Mouse (Mus musculus) liver, embryonic 14.5 days (tissue): ENCODE measurements around the gene Zg16. TPM values are rescaled to one million over a fixed set of nuclear protein-coding genes. Genes with fewer than 3 reads are reported as not detected.

Experiments used
- ATAC-seq: fragments of 200-750 bp; cut with Nextera tagmentation; 2 replicates; pipeline ENCODE4 v1.8.0; 2017; ENCODE audit warnings: moderate number of reproducible peaks, mild to moderate bottlenecking, moderate library complexity; ENCODE audit not compliant: insufficient read depth
- DNase-seq, 3 experiments: peaks; one replicate each; pipeline ENCODE4 v3.0.0-alpha.2; 2012 to 2013; ENCODE audit warnings: low read depth in 3 of 3, low spot score in 3 of 3
- H3K27ac ChIP-seq: fragments of 300-500 bp; sonication (generic); 2 replicates; pipeline ENCODE4 v1.5.1; 2014; ENCODE audit warnings: moderate library complexity, mild to moderate bottlenecking, control low read depth, inconsistent platforms
- H3K27me3 ChIP-seq: fragments of 300-500 bp; sonication (generic); 2 replicates; pipeline ENCODE4 v1.6.1; 2014; ENCODE audit warnings: mild to moderate bottlenecking, low read length, moderate library complexity; ENCODE audit not compliant: control insufficient read depth, insufficient read depth
- H3K36me3 ChIP-seq: fragments of 300-500 bp; sonication (generic); replicated peaks from 2 replicates; pipeline ENCODE4 v1.6.1; 2014; ENCODE audit warnings: low read depth; ENCODE audit not compliant: control insufficient read depth, insufficient read depth
- H3K4me1 ChIP-seq, 2 experiments: fragments of 200-500 bp in 1 of 2; fragments of 300-500 bp in 1 of 2; sonication (generic) in 1 of 2; replicated peaks; 2 replicates each; pipeline ENCODE4 v1.6.1; 2012 to 2014; ENCODE audit warnings: antibody characterized with exemption in 1 of 2, inconsistent platforms in 1 of 2, low read length in 1 of 2; ENCODE audit not compliant: control insufficient read depth in 2 of 2, insufficient read depth in 2 of 2
- H3K4me2 ChIP-seq: fragments of 300-500 bp; sonication (generic); 2 replicates; pipeline ENCODE4 v1.6.1; 2014; ENCODE audit warnings: low read depth, mild to moderate bottlenecking, control low read depth, moderate library complexity
- H3K4me3 ChIP-seq, 2 experiments: fragments of 200-500 bp in 1 of 2; fragments of 300-500 bp in 1 of 2; sonication (generic) in 1 of 2; 2 replicates each; pipeline ENCODE4 v1.5.1; 2012 to 2014; ENCODE audit warnings: low read depth in 2 of 2, low read length in 2 of 2, mild to moderate bottlenecking in 2 of 2, control low read depth in 1 of 2, inconsistent platforms in 1 of 2, moderate library complexity in 1 of 2; ENCODE audit not compliant: insufficient read depth in 1 of 2
- H3K9ac ChIP-seq: fragments of 300-500 bp; sonication (generic); replicated peaks from 2 replicates; pipeline ENCODE4 v1.6.1; 2014; ENCODE audit warnings: mild to moderate bottlenecking, control low read depth, moderate library complexity
- H3K9me3 ChIP-seq: fragments of 300-500 bp; sonication (generic); 2 replicates; pipeline ENCODE4 v1.6.1; 2016; ENCODE audit warnings: low read length, mixed read lengths; ENCODE audit not compliant: control insufficient read depth
- CTCF ChIP-seq: IDR thresholded peaks from 2 replicates; pipeline ENCODE4 v1.5.1; 2016; ENCODE audit warnings: antibody characterized with exemption, low read depth, control low read depth
- EP300 ChIP-seq: IDR thresholded peaks from 2 replicates; pipeline ENCODE4 v1.6.1; 2016; ENCODE audit warnings: antibody characterized with exemption, low read depth
- WGBS: fragments of 180-500 bp; shearing (Covaris S2); extraction: QIAGEN DNeasy Blood & Tissue Kit; methylation state at CpG from one replicate; pipeline ENCODE4 v1.1.7; 2014; ENCODE audit not compliant: insufficient replicate concordance; 5-methylcytosine and 5-hydroxymethylcytosine counted together
- polyA plus RNA-seq, 2 experiments: library from polyadenylated mRNA; depleted of rRNA in 1 of 2; stranded (reverse) in 1 of 2; unstranded in 1 of 2; fragments of >200 nt; fragmentation: Nextera tagmentation in 1 of 2; extraction: Ambion mirVana in 1 of 2; gene quantifications; 2 replicates each; pipeline versions ENCODE4 v1.2.1 to v1.2.3; 2012 to 2014

The Zg16 gene
- polyA plus RNA-seq, 2 experiments = 0.08 TPM; not detected in 1

GRCm38 (mm10) chr7:127016486-127016938, 70.6 kb downstream of the Zg16 start:
- no peak for TF ChIP-seq CTCF
- TF ChIP-seq EP300 = no peak
- Histone ChIP-seq H3K4me3 (peak overlapping the region; percentile 80 to 93), H3K36me3 (peaks cover 5% of the 10 kb centered on the region), H3K27me3 (no peaks in the 10 kb centered on the region), H3K9me3 (no peaks in the 10 kb centered on the region), H3K4me1 (peaks cover 5 to 18% of the 10 kb centered on the region in 2 experiments; a peak in 3 of 4 replicates), H3K9ac (peak overlapping the region; percentile 83), H3K4me2 (peak overlapping the region; percentile 98), H3K27ac (peak overlapping the region; percentile 79)
- WGBS = under 1% methylated on average over 22 of the region's 22 CpGs
- DNase-seq (peak in 1 of 3 experiments; percentile 37), ATAC-seq (peak; percentile 67)

DNA sequence TGATC, 70.8 kb downstream of the Zg16 start, which contains the start of gene Pagr1b:
Gene Pagr1b (minus strand): TSS at position 4 of the 5 bp plus-strand sequence.
- no peak for DNase-seq
- H3K9me3 ChIP-seq = no peaks in the 10 kb centered on the region
- H3K9ac ChIP-seq = peak within 1 kb of the TSS; percentile 83
- H3K27ac ChIP-seq = peak within 1 kb of the TSS; percentile 79
- H3K4me3 ChIP-seq = peak within 1 kb of the TSS; percentile 80 to 93
- H3K36me3 ChIP-seq = peaks cover 5% of the 10 kb centered on the region
- peak within 1 kb of the TSS; percentile 98 for H3K4me2 ChIP-seq
- no peak for ATAC-seq
- peaks cover 5 to 15% of the 10 kb centered on the region in 2 experiments; a peak in 3 of 4 replicates for H3K4me1 ChIP-seq
- TF ChIP-seq CTCF = no peak
- TF ChIP-seq EP300 = no peak
- H3K27me3 ChIP-seq = no peaks in the 10 kb centered on the region

DNA sequence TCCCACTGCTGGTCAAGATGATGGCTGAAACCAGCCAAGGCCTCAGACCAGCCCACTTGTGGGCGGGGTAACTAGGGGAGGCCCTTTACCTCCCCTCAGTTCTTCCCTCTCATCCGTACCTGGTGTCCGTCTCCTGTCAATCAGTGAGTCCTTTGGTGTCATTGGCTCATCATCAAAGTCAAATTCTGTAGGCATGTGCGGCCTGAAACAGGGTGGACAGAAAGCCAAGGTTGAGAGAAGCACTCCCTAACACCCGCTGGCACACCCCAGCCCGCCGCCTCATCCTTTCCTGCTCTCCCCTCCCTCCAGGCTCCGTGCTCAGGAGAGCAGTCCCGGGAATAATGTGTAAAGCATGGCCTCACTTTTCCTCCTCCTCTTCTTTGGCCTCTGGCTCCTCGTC, 71.0 kb downstream of the Zg16 start:
- Histone ChIP-seq H3K27me3 (no peaks in the 10 kb centered on the region), H3K4me1 (peaks cover 5 to 14% of the 10 kb centered on the region in 2 experiments; a peak in 3 of 4 replicates)
- DNase-seq = peak; percentile 56 to 65 (median 62)

DNA sequence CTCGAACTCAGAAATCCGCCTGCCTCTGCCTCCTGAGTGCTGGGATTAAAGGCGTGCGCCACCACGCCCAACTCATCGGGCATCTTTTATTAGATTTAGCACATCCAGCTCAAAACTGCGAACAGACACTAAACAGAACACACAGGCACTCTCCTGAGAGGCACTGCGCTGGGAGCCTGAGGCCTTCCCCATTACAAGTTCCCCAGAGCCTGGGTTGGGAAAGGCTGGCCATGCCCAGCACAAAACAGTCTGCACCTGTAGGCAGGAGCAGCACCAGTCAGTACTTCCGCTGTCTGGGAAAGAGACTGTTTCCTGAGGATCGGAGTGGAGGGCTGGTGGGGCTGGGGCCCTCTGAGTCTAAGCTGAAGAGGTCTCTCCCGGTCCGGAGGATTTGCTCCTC, 72.1 kb downstream of the Zg16 start:
- WGBS = 86% methylated on average over 12 of the region's 12 CpGs
- peak overlapping the region; percentile 75 for H3K4me2 ChIP-seq
- peaks cover 5% of the 10 kb centered on the region for H3K36me3 ChIP-seq
- no peaks in the 10 kb centered on the region for H3K27me3 ChIP-seq
- TF ChIP-seq EP300 = no peak
- TF ChIP-seq CTCF = no peak
- H3K4me3 ChIP-seq = no peak overlapping the region
- ATAC-seq = no peak
- no peak overlapping the region for H3K27ac ChIP-seq
- peaks cover 5 to 14% of the 10 kb centered on the region in 2 experiments; a peak in 3 of 4 replicates for H3K4me1 ChIP-seq
- H3K9me3 ChIP-seq = no peaks in the 10 kb centered on the region
- DNase-seq = no peak
- no peak overlapping the region for H3K9ac ChIP-seq

More for the DNA sequence above, 71.0 kb downstream of the Zg16 start:
- H3K36me3 ChIP-seq = peaks cover 5% of the 10 kb centered on the region
- ATAC-seq = peak; percentile 47
- 3% methylated on average over 10 of the region's 10 CpGs for WGBS
- TF ChIP-seq CTCF = no peak
- no peak for TF ChIP-seq EP300
- peak overlapping the region; percentile 83 for H3K9ac ChIP-seq
- H3K27ac ChIP-seq = peak overlapping the region; percentile 79
- H3K4me3 ChIP-seq = peak overlapping the region; percentile 80 to 93
- H3K9me3 ChIP-seq = no peaks in the 10 kb centered on the region
- peak overlapping the region; percentile 98 for H3K4me2 ChIP-seq

DNA sequence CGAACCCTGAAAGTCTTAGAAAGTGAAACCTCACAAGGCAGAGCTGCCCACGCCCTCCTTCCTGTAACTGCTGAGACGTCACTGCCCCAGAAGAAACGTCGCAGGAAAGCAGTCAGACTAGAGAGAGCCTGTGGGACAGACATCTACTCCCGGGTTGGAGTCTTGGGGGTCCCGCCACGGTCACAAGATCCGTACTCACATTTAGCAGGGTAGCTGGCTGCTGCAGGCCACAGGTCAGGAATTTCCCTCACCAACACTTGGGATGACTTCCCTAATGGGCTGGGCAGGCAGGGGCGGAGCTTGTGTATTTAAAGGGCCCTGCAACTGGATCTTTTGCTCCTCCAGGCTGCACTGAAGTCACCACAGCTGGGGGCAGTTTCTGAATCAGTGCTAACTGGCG, 72.8 kb downstream of the Zg16 start, which contains the start of gene Mvp:
Gene Mvp (minus strand): TSS at position 302 of the 400 bp plus-strand sequence.
- peak in 2 of 3 experiments; percentile 37 to 53 for DNase-seq
- H3K9ac ChIP-seq = peak within 1 kb of the TSS; percentile 48
- H3K27ac ChIP-seq = peak within 1 kb of the TSS; percentile 48
- H3K9me3 ChIP-seq = no peaks in the 10 kb centered on the region
- TF ChIP-seq CTCF (no peak), EP300 (no peak)
- H3K4me2 ChIP-seq = peak within 1 kb of the TSS; percentile 98
- no peak for ATAC-seq
- H3K4me1 ChIP-seq = peaks cover 9 to 19% of the 10 kb centered on the region in 2 experiments
- WGBS = 19% methylated on average over 11 of the region's 11 CpGs
- peaks cover 5% of the 10 kb centered on the region for H3K36me3 ChIP-seq
- peak within 1 kb of the TSS; percentile 69 to 80 for H3K4me3 ChIP-seq
- no peaks in the 10 kb centered on the region for H3K27me3 ChIP-seq
